ENCODE assay signal across 9 mouse cellular contexts in genomic region chr4:82000590-82001405, GRCm38 (mm10).
DNase-seq lines count a peak whose midpoint lies in the region; ATAC-seq lines count a peak whose summit lies in the region.
"Had no signal": no experiment of that assay in that cellular context is flagged by ENCODE, and none has a peak within 500 bp of the region (broad histone marks: within the 10 kb centered on the region; RNA-seq: fewer than 3 reads in every experiment).

No protein-coding gene starts in this region.

- H3K27ac ChIP-seq in neural tube, embryonic 13.5 days (replicated peaks), result peak overlapping the region; percentile 34
- peak overlapping the region; percentile 69 for H3K27ac ChIP-seq in heart, embryonic 15.5 days
- H3K27ac ChIP-seq in forebrain, embryonic 15.5 days (replicated peaks), result no peak overlapping the region

- H3K9me3 ChIP-seq in neural tube, embryonic 13.5 days, result no peaks in the 10 kb centered on the region
- no peaks in the 10 kb centered on the region for H3K9me3 ChIP-seq in heart, embryonic 15.5 days (replicated peaks)
- H3K9me3 ChIP-seq in forebrain, embryonic 15.5 days, result no peaks in the 10 kb centered on the region

- H3K27me3 ChIP-seq in neural tube, embryonic 13.5 days, result no peaks in the 10 kb centered on the region
- H3K27me3 ChIP-seq in heart, embryonic 15.5 days, result no peaks in the 10 kb centered on the region
- no peaks in the 10 kb centered on the region for H3K27me3 ChIP-seq in forebrain, embryonic 15.5 days

- H3K36me3 ChIP-seq in neural tube, embryonic 13.5 days, result no peaks in the 10 kb centered on the region
- no peaks in the 10 kb centered on the region for H3K36me3 ChIP-seq in heart, embryonic 15.5 days
- no peaks in the 10 kb centered on the region for H3K36me3 ChIP-seq in forebrain, embryonic 15.5 days

- no peak overlapping the region for H3K9ac ChIP-seq in neural tube, embryonic 13.5 days
- no peak overlapping the region for H3K9ac ChIP-seq in heart, embryonic 15.5 days
- H3K9ac ChIP-seq in forebrain, embryonic 15.5 days (replicated peaks), result no peak overlapping the region

- H3K4me2 ChIP-seq in neural tube, embryonic 13.5 days, result no peak overlapping the region
- H3K4me2 ChIP-seq in heart, embryonic 15.5 days, result no peak overlapping the region
- H3K4me2 ChIP-seq in forebrain, embryonic 15.5 days (replicated peaks), result no peak overlapping the region

- 71% methylated on average over 19 of the region's 19 CpGs for WGBS in neural tube, embryonic 13.5 days
- 58% methylated on average over 19 of the region's 19 CpGs for WGBS in heart, embryonic 15.5 days
- 84% methylated on average over 19 of the region's 19 CpGs for WGBS in forebrain, embryonic 15.5 days

- ATAC-seq in frontal cortex, adult (ENCODE audit: low TSS enrichment), result peak; percentile 65; the same call in 1 of the 2 replicates
- no peak for ATAC-seq in neural tube, embryonic 13.5 days (ENCODE audit: low read depth)
- ATAC-seq in heart, embryonic 15.5 days (replicated peaks; ENCODE audit: insufficient number of reproducible peaks, insufficient read depth, low FRiP score, low read depth), result no peak
- no peak for ATAC-seq in forebrain, embryonic 15.5 days (replicated peaks)

- no peak for DNase-seq in frontal cortex, postnatal 10 days (ENCODE audit: low spot score in 2 of 2)
- DNase-seq in neural tube, embryonic 10.5 days (ENCODE audit: extremely low spot score, low spot score), result no peak
- peak; percentile 4 for DNase-seq in lung, postnatal 36 days
- DNase-seq in urinary bladder, postnatal 4 days (ENCODE audit: low spot score in 2 of 2), result no peak
- DNase-seq: adrenal gland, postnatal 36 days had no signal

- peaks cover 20% of the 10 kb centered on the region for H3K4me1 ChIP-seq in neural tube, embryonic 13.5 days (replicated peaks)
- H3K4me1 ChIP-seq in heart, embryonic 15.5 days (replicated peaks), result peaks cover 23% of the 10 kb centered on the region
- H3K4me1 ChIP-seq in forebrain, embryonic 15.5 days, result peaks cover 4% of the 10 kb centered on the region; the same call in 1 of the 2 replicates

- no peak overlapping the region for H3K4me3 ChIP-seq in neural tube, embryonic 13.5 days
- no peak overlapping the region for H3K4me3 ChIP-seq in heart, embryonic 15.5 days
- no peak overlapping the region for H3K4me3 ChIP-seq in forebrain, embryonic 15.5 days
